Mouse (Mus musculus): ENCODE data around the gene Akap6. TPM values are rescaled to one million over a fixed set of nuclear protein-coding genes. Genes with fewer than 3 reads are reported as not detected.

The Akap6 gene
- polyA plus RNA-seq, 1 experiment from 2014 or later: 15.3 TPM

- Histone ChIP-seq H3K9me3 (replicated peaks) (no peaks in the 10 kb centered on the region), H3K27me3 (no peaks in the 10 kb centered on the region), H3K4me3 (no peak overlapping the region), H3K4me1 (peaks cover 45% of the 10 kb centered on the region), H3K4me2 (peak overlapping the region; percentile 32), H3K27ac (peak overlapping the region; percentile 85), H3K9ac (no peak overlapping the region), H3K36me3 (ENCODE audit: poor library complexity, severe bottlenecking) (no peaks in the 10 kb centered on the region; the same call in 1 of the 2 replicates)
- ATAC-seq: no peak
- 18% methylated on average over 6 of the region's 6 CpGs for WGBS
Measured at GRCm38 (mm10) chr12:52834781-52835279, 135.6 kb downstream of the Akap6 start.

GRCm38 (mm10) chr12:52835291-52835742 lies 136.1 kb downstream of the Akap6 start:
- ATAC-seq: peak; percentile 67
- no peaks in the 10 kb centered on the region for H3K27me3 ChIP-seq
- no peaks in the 10 kb centered on the region; the same call in 1 of the 2 replicates for H3K36me3 ChIP-seq (ENCODE audit: poor library complexity, severe bottlenecking)
- H3K9me3 ChIP-seq (replicated peaks): no peaks in the 10 kb centered on the region
- peak overlapping the region; percentile 85 for H3K27ac ChIP-seq
- H3K4me2 ChIP-seq: peak overlapping the region; percentile 32
- WGBS: 3% methylated on average over 6 of the region's 6 CpGs
- H3K4me1 ChIP-seq: peaks cover 45% of the 10 kb centered on the region
- H3K9ac ChIP-seq: no peak overlapping the region
- H3K4me3 ChIP-seq: no peak overlapping the region

GRCm38 (mm10) chr12:52835914-52836546 lies 136.8 kb downstream of the Akap6 start:
- peak; percentile 60 for ATAC-seq
- WGBS: 47% methylated on average over 12 of the region's 12 CpGs
- Histone ChIP-seq H3K4me1 (peaks cover 43% of the 10 kb centered on the region), H3K4me2 (peak overlapping the region; percentile 32), H3K9ac (no peak overlapping the region), H3K4me3 (no peak overlapping the region), H3K36me3 (ENCODE audit: poor library complexity, severe bottlenecking) (no peaks in the 10 kb centered on the region), H3K9me3 (replicated peaks) (no peaks in the 10 kb centered on the region), H3K27ac (peak overlapping the region; percentile 85), H3K27me3 (no peaks in the 10 kb centered on the region)

GRCm38 (mm10) chr12:52845982-52846381 lies 146.8 kb downstream of the Akap6 start:
- Histone ChIP-seq H3K4me1 (peaks cover 27% of the 10 kb centered on the region), H3K27me3 (no peaks in the 10 kb centered on the region), H3K9me3 (replicated peaks) (no peaks in the 10 kb centered on the region), H3K36me3 (ENCODE audit: poor library complexity, severe bottlenecking) (no peaks in the 10 kb centered on the region), H3K27ac (no peak overlapping the region), H3K4me3 (no peak overlapping the region), H3K4me2 (no peak overlapping the region), H3K9ac (no peak overlapping the region)
- ATAC-seq: no peak
- WGBS: 97% methylated on average over 1 of the region's 1 CpGs

- Histone ChIP-seq H3K27ac (no peak overlapping the region), H3K4me3 (no peak overlapping the region), H3K36me3 (ENCODE audit: poor library complexity, severe bottlenecking) (no peaks in the 10 kb centered on the region), H3K4me2 (no peak overlapping the region), H3K9me3 (replicated peaks) (no peaks in the 10 kb centered on the region), H3K4me1 (peaks cover 28% of the 10 kb centered on the region), H3K27me3 (no peaks in the 10 kb centered on the region), H3K9ac (no peak overlapping the region)
- WGBS: 91% methylated on average over 4 of the region's 4 CpGs
- no peak for ATAC-seq
Measured at GRCm38 (mm10) chr12:52847020-52847419, 147.8 kb downstream of the Akap6 start.

- Histone ChIP-seq H3K9me3 (replicated peaks) (no peaks in the 10 kb centered on the region), H3K4me3 (no peak overlapping the region), H3K9ac (peak overlapping the region; percentile 16; the same call in 1 of the 2 replicates), H3K36me3 (ENCODE audit: poor library complexity, severe bottlenecking) (no peaks in the 10 kb centered on the region), H3K4me1 (peaks cover 28% of the 10 kb centered on the region), H3K4me2 (no peak overlapping the region), H3K27ac (peak overlapping the region; percentile 31), H3K27me3 (no peaks in the 10 kb centered on the region)
- ATAC-seq: peak; percentile 77
- 46% methylated on average over 14 of the region's 14 CpGs for WGBS
Measured at GRCm38 (mm10) chr12:52847830-52848518, 148.8 kb downstream of the Akap6 start.

- Histone ChIP-seq H3K4me2 (no peak overlapping the region), H3K4me1 (peaks cover 23% of the 10 kb centered on the region), H3K36me3 (ENCODE audit: poor library complexity, severe bottlenecking) (no peaks in the 10 kb centered on the region), H3K9me3 (replicated peaks) (no peaks in the 10 kb centered on the region), H3K27me3 (no peaks in the 10 kb centered on the region), H3K9ac (peak overlapping the region; percentile 16; the same call in 1 of the 2 replicates), H3K27ac (peak overlapping the region; percentile 31; the same call in 1 of the 2 replicates), H3K4me3 (no peak overlapping the region)
- WGBS: 69% methylated on average over 7 of the region's 7 CpGs
- 0 out of 2 replicates have a peak, but pooled peaks have one; percentile 10 for ATAC-seq
Measured at GRCm38 (mm10) chr12:52848519-52848855, 149.3 kb downstream of the Akap6 start.

GRCm38 (mm10) chr12:52849297-52849696 lies 150.1 kb downstream of the Akap6 start:
- no peak for ATAC-seq
- H3K36me3 ChIP-seq (ENCODE audit: poor library complexity, severe bottlenecking): no peaks in the 10 kb centered on the region
- H3K4me3 ChIP-seq: no peak overlapping the region
- peaks cover 26% of the 10 kb centered on the region for H3K4me1 ChIP-seq
- no peaks in the 10 kb centered on the region for H3K27me3 ChIP-seq
- no peaks in the 10 kb centered on the region for H3K9me3 ChIP-seq (replicated peaks)
- H3K4me2 ChIP-seq: no peak overlapping the region
- no peak overlapping the region for H3K27ac ChIP-seq
- H3K9ac ChIP-seq: no peak overlapping the region
- 86% methylated on average over 4 of the region's 4 CpGs for WGBS

- no peak for ATAC-seq
- Histone ChIP-seq H3K4me1 (peaks cover 28% of the 10 kb centered on the region), H3K9me3 (replicated peaks) (no peaks in the 10 kb centered on the region), H3K9ac (no peak overlapping the region), H3K36me3 (ENCODE audit: poor library complexity, severe bottlenecking) (no peaks in the 10 kb centered on the region), H3K4me2 (no peak overlapping the region), H3K27me3 (no peaks in the 10 kb centered on the region), H3K4me3 (no peak overlapping the region), H3K27ac (peak overlapping the region; percentile 45; the same call in 1 of the 2 replicates)
- WGBS: 43% methylated on average over 7 of the region's 7 CpGs
Measured at GRCm38 (mm10) chr12:52850332-52851036, 151.3 kb downstream of the Akap6 start.

- Histone ChIP-seq H3K4me2 (no peak overlapping the region), H3K27me3 (no peaks in the 10 kb centered on the region), H3K4me3 (no peak overlapping the region), H3K9ac (no peak overlapping the region), H3K36me3 (ENCODE audit: poor library complexity, severe bottlenecking) (no peaks in the 10 kb centered on the region), H3K4me1 (peaks cover 28% of the 10 kb centered on the region), H3K9me3 (replicated peaks) (no peaks in the 10 kb centered on the region), H3K27ac (no peak overlapping the region)
- ATAC-seq: no peak
- 71% methylated on average over 5 of the region's 5 CpGs for WGBS
Measured at GRCm38 (mm10) chr12:52851221-52851620, 152.0 kb downstream of the Akap6 start.

GRCm38 (mm10) chr12:52854236-52854679 lies 155.1 kb downstream of the Akap6 start:
- no peak overlapping the region for H3K27ac ChIP-seq
- ATAC-seq: no peak
- no peaks in the 10 kb centered on the region for H3K27me3 ChIP-seq
- H3K4me2 ChIP-seq: no peak overlapping the region
- 76% methylated on average over 7 of the region's 7 CpGs for WGBS
- H3K4me1 ChIP-seq: peaks cover 17% of the 10 kb centered on the region
- H3K4me3 ChIP-seq: no peak overlapping the region
- H3K9me3 ChIP-seq (replicated peaks): no peaks in the 10 kb centered on the region
- H3K9ac ChIP-seq: no peak overlapping the region
- no peaks in the 10 kb centered on the region for H3K36me3 ChIP-seq (ENCODE audit: poor library complexity, severe bottlenecking)

- WGBS: 94% methylated on average over 1 of the region's 1 CpGs
- Histone ChIP-seq H3K4me2 (no peak overlapping the region), H3K9ac (no peak overlapping the region), H3K4me3 (no peak overlapping the region), H3K9me3 (replicated peaks) (no peaks in the 10 kb centered on the region), H3K27me3 (no peaks in the 10 kb centered on the region), H3K36me3 (ENCODE audit: poor library complexity, severe bottlenecking) (no peaks in the 10 kb centered on the region), H3K27ac (no peak overlapping the region), H3K4me1 (0 out of 2 replicates have a peak, but pooled peaks cover 5% of the 10 kb centered on the region)
- no peak for ATAC-seq
Measured at GRCm38 (mm10) chr12:52856104-52856503, 156.9 kb downstream of the Akap6 start.

Data from forebrain, embryonic 13.5 days (tissue).